Mouse (Mus musculus) sigmoid colon, adult 10 weeks (tissue): ENCODE data around the gene Tbpl1. TPM values are rescaled to one million over a fixed set of nuclear protein-coding genes. Genes with fewer than 3 reads are reported as not detected.

ENCODE experiments used
- polyA plus RNA-seq: library from polyadenylated mRNA; stranded (reverse); fragments of 350-450 nt; fragmentation: Illumina TruSeq; extraction: RNeasy Lipid Tissue Mini Kit (QIAGEN cat#74804); gene quantifications from one replicate; pipeline ENCODE4 v1.2.3, GENCODE M21; 2014; ENCODE audit warnings: low read depth, low replicate concordance

Tbpl1 gene
- 83.4 TPM for polyA plus RNA-seq

GRCm38 (mm10) chr10:22731272-22732093 lies at the start of gene Tbpl1:
Tbpl1 (minus strand) TSS chr10:22731938.

Other genes starting within 250 kb of the Tbpl1 start
- gene Slc2a12, start 86.9 kb downstream of the Tbpl1 start, polyA plus RNA-seq: 2.1 TPM
- 12.3 TPM for gene Tcf21, start 88.2 kb upstream of the Tbpl1 start, polyA plus RNA-seq